Mouse (Mus musculus): ENCODE measurements at regions not wholly inside any gene's neighbourhood (a gene's known extent, or its start where the extent isn't known, plus 50 kb on each side); places are given as distances from the start of the nearest gene placed in this dataset.

GRCm38 (mm10) chr8:96349503-96349902 lies 461.2 kb upstream of the Got2 start:
- TF ChIP-seq CTCF (conservative IDR thresholded peaks at IDR 0.05; ENCODE audit: insufficient read depth, insufficient read length, low read depth, low read length) (no peak), POLR2A (IDR thresholded peaks at IDR 0.05; ENCODE audit: low read depth, low read length) (no peak)

All from kidney, adult 2 months (tissue).